Mouse (Mus musculus): ENCODE results near the gene Noct.

Gene Noct

GRCm38 (mm10) chr3:51276421-51277111 lies 52.3 kb downstream of the Noct start:
- no peak for DNase-seq (ENCODE audit: low spot score in 2 of 2)

GRCm38 (mm10) chr3:51277201-51278150 lies 53.2 kb downstream of the Noct start:
- peak; percentile 84 to 87 for DNase-seq (ENCODE audit: low spot score in 2 of 2)

DNA sequence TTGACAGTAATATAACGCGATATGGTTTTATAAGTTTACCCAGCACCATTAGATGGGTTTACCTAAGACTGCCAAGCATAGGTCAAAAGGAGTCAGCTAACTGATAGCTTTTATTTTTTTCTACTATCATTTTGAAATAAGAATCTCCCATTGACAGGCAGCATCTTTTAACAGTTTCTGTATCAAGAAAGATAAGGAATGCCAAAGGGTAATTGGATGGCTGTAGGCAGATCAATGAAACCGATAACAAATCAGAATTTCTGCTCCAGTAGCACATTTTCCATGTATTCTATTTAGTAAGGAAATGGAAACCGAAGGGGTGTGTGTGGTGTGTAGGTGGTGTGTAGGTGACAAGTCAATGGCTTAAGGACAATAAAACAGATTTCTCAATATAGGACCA lies 54.2 kb downstream of the Noct start:
- no peak for DNase-seq (ENCODE audit: low spot score in 2 of 2)

DNA sequence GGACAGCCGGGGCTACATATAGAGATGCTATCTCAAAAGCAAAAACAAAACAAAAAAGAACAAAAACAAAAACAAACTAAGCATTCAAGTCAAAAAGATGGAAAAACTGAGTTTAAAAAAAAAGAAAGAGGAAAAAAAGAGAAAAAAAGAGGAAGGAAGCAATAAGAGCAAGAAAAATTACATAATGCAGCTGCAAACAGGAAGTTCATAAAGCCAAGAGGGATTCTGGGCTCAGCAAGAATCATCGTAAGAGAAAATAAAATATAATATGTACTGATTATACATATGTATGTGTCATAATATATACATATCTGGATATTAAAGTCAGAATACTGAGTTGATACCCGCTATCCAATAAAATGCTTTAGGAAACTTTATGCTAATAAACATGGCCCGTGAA lies 57.5 kb downstream of the Noct start:
- no peak for DNase-seq (ENCODE audit: low spot score in 2 of 2)

- DNase-seq (ENCODE audit: low spot score in 2 of 2) = no peak
Measured at GRCm38 (mm10) chr3:51284375-51284774, 60.1 kb downstream of the Noct start.

DNA sequence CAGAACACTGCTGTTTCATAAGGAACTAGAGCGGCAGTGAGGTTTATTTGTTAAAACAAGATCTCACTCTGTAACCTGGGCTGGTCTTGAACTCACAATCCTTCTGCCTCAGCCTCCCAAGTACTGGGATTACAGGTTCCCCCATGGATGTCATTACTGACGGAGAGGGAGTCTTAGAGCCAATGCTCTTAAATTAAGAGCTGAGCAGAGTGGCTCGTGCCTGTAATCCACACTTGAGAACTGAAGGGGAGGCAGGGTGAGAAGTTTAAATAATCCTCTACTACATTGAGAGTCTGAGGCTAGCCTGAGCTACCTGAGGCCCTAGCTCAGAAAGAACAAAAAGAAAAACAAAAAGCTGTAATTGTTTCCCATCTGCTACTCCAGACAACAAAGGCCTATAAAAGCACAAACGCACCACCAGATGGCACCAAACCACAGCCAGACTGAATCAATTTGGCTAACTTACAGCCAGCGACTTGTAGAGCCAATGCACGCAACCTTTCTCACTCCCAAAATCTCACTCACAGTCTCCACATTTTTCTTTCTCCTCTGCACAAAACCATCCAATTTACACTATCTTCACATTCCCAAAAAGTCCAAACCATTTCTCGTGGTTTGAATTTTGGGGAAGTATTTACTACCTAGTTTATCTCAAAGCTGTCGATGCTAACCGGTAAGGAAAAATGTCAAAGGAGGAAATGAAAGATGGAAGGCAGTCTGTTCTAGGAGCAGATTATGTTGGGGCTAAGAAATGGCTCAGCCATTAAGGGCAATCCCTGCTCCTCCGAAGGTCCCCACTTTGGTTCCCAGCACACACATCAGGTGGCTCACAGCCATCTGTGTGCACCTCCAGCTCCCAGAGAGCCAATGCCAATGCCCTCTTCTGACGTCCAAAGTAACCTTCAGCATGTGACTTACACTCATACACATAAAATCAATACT lies 64.9 kb downstream of the Noct start:
- DNase-seq (ENCODE audit: low spot score in 2 of 2) = peak; percentile 35 to 87

DNA sequence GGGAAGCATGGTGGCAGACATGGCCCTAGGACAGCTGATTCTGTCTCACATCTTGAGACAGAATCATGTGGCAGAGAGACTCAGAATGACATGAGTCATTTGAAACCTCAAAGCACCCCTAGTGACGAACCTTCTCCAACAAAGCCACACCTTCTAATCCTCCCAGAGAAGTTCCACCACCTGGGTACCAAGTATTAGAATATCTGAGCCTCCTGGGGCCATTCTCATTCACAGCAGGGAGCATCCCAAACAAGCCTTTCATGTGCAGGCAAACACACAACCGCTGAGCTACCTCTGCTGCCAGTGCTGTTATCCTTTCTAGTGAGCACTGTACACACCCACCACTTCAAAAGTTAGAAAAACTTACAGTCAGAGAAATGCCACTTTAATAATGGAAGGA lies 70.0 kb downstream of the Noct start:
- DNase-seq (ENCODE audit: low spot score in 2 of 2) = no peak

DNA sequence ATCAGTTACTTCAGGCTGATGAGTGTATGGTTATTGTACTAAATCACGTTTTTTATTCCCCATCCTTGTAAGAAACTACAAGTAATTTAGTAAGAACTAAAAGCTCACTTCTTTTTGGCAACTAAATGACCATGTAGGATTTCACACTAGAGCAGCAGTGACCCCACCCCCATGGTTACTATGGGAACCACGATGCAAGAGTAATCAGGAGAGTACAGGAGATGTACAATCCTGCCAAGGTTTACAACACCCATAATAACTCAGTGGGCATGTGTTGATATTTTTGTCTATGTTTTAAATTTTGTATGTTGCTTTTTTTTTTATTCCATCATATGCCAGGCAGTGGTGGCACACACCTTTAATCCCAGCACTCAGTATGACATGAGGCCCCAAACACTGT lies 71.0 kb downstream of the Noct start:
- no peak for DNase-seq (ENCODE audit: low spot score in 2 of 2)

- DNase-seq (ENCODE audit: low spot score in 2 of 2) = no peak
Measured at GRCm38 (mm10) chr3:51296790-51297189, 72.5 kb downstream of the Noct start.

Measured in heart, adult 9 months (tissue).